Mouse (Mus musculus): Measurements from ENCODE around the gene Rps18. TPM values are rescaled to one million over a fixed set of nuclear protein-coding genes. Genes with fewer than 3 reads are reported as not detected.

Gene Rps18
- 1,006 and 1,081 TPM in 2 replicates for polyA plus RNA-seq (2012; rRNA removed)

DNA sequence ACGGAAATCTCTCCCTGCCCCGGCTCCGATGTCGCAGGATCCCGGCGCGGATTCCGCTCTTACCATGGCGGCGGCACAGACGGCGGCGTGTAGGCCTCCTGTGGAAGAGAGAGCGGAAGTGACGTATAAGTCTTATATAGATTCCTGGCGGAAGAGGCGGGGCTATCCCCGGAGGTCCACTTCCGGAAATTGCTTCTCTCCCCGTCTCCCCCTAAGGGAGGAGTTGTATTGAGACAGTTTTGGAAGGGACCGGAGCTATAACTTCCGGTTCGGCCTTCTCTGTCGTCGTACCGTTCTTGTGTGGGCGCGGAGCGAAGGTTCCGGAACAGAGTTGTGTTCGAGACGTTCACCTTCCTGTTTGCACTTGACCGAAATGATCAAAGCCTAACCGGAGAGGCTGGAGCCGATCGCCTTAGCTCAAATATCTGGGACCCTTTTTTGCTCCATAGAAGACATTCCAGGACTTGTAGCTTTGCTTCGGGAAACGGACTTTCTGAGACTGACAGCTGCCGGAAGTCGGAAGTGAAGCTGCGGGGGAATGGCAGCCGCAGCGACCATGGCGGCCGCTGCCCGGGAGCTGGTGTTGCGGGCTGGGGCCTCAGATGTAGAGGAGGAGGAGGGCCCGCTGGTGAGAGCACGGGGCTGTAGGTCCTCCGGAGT lies at the start of gene Rps18, which contains the start of gene Vps52:
TSS of gene Rps18 (minus strand) at position 447 of the 660 bp plus-strand sequence.
TSS of gene Vps52 (plus strand) at position 258 of the 660 bp plus-strand sequence.

DNA sequence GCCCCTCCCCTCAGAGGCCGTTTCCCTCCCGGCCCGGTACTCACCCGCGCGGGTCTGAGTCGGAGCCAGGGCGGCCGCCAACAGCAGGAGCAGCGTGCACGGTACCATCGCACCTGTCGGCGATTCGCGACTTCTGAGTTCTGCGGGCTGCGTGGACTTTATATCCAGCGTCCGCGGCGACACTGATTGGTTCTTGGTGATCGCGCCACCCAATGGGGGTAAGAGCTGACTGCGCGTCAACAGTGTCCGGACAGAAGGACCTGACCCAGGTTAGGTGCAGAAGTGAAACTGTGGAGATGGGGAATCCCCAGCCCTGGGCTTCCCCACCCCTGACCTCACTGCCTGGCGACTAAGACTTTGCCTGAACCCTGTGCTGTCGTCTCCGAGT lies 44.3 kb upstream of the Rps18 start, which contains the start of gene H2-K1:
TSS of gene H2-K1 (minus strand) at position 198 of the 388 bp plus-strand sequence.

GRCm38 (mm10) chr17:33951021-33951946 lies 4.5 kb downstream of the Rps18 start, which contains the start of gene B3galt4:
Gene B3galt4, minus strand, starts transcription at chr17:33951488.

GRCm38 (mm10) chr17:33940206-33940805 lies 15.5 kb downstream of the Rps18 start, which contains the start of the genes Pfdn6 and Wdr46:
Gene Pfdn6, minus strand, starts transcription at chr17:33940343.
Gene Wdr46, plus strand, starts transcription at chr17:33940660.

DNA sequence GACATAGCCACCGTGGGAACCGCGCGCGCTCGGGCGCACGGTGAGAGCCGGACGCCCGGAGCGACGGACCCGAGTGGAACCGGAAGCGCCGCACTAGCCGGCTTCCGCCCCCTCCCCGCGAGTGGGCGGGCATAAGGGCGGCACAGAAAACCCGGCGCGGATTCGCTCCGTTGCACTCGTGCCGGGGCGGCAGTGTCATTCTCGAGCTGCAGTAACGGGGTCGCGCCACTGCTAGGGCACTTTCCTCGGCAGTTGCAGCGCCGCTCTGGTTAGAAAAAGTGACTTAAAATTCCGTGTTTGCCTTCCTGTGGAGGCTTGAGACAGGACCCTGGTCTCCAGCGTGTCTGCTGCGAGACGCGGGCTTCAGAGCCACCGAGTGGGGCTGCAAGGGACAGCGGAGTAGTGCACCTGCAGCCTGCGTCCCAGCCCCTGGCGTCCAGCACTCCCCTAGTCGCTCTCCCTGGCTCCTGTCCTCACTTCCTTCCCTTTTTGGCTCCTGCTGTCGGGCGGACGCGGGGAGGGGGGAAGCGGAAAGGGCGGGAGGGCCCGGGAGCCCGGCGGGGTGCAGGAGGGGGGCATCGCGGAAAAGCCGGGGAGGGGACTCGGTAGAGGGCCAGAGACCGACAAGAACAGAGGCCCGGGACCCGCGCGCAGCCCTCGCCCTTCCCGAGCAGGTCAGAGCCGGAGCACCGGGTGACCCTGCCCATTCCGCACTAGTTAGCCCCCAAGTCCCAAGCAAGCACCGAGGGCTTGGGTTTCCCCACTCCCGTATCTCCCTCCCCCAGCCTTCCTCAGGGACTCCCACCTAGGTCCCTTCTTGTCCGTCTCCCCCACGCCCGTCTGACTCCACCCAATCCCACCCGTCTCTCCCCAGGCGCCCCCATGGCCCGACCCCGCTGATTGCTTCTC lies 26.2 kb downstream of the Rps18 start, which contains the start of gene Rgl2:
TSS of gene Rgl2 (plus strand) at position 173 of the 909 bp plus-strand sequence.

GRCm38 (mm10) chr17:33915671-33916250 lies 40.0 kb downstream of the Rps18 start, which contains the start of the genes Tapbp and Zbtb22:
Gene Tapbp, plus strand, starts transcription at chr17:33915899.
Gene Zbtb22, plus strand, starts transcription at chr17:33915904.

GRCm38 (mm10) chr17:33909077-33909868 lies 46.5 kb downstream of the Rps18 start, which contains the start of gene Daxx:
Gene Daxx, plus strand, starts transcription at chr17:33909414.

GRCm38 (mm10) chr17:33904835-33905234 lies 51.0 kb downstream of the Rps18 start, which contains the start of gene Platr17:
Gene Platr17, plus strand, starts transcription at chr17:33905135.

Other genes starting within 250 kb of the Rps18 start
- gene March2, start 237.3 kb downstream of the Rps18 start, polyA plus RNA-seq (2012; rRNA removed), result 54.7 and 54.9 TPM in 2 replicates
- gene Rab11b, start 195.5 kb downstream of the Rps18 start, polyA plus RNA-seq (2012; rRNA removed), result 492 and 498 TPM in 2 replicates
- 8.6 and 13.8 TPM in 2 replicates for gene Angptl4, start 174.2 kb downstream of the Rps18 start, polyA plus RNA-seq (2012; rRNA removed)
- gene Kank3, start 145.5 kb downstream of the Rps18 start, polyA plus RNA-seq (2012; rRNA removed), result 60.8 and 64.1 TPM in 2 replicates
- 1,052 and 1,113 TPM in 2 replicates for gene Rps28, start 131.4 kb downstream of the Rps18 start, polyA plus RNA-seq (2012; rRNA removed)
- gene Ndufa7, start 131.4 kb downstream of the Rps18 start, polyA plus RNA-seq (2012; rRNA removed), result 340 and 356 TPM in 2 replicates
- 41.3 and 46.5 TPM in 2 replicates for gene Cd320, start 112.9 kb downstream of the Rps18 start, polyA plus RNA-seq (2012; rRNA removed)
- not detected in 2 replicates for gene Gm7029, start 82.2 kb downstream of the Rps18 start, polyA plus RNA-seq (2012; rRNA removed)
- 32.6 and 40.9 TPM in 2 replicates for gene Kifc1, start 65.3 kb downstream of the Rps18 start, polyA plus RNA-seq (2012; rRNA removed)
- 0.25 and 0.29 TPM in 2 replicates for gene Platr17, start 50.9 kb downstream of the Rps18 start, polyA plus RNA-seq (2012; rRNA removed)
- 46.3 and 50.1 TPM in 2 replicates for gene Daxx, start 46.6 kb downstream of the Rps18 start, polyA plus RNA-seq (2012; rRNA removed)
- gene Tapbp, start 40.1 kb downstream of the Rps18 start, polyA plus RNA-seq (2012; rRNA removed), result 13.9 and 20.8 TPM in 2 replicates
- gene Zbtb22, start 40.1 kb downstream of the Rps18 start, polyA plus RNA-seq (2012; rRNA removed), result 34.5 and 40.6 TPM in 2 replicates
- gene Rgl2, start 26.5 kb downstream of the Rps18 start, polyA plus RNA-seq (2012; rRNA removed), result 230 and 252 TPM in 2 replicates
- 113 and 115 TPM in 2 replicates for gene Pfdn6, start 15.7 kb downstream of the Rps18 start, polyA plus RNA-seq (2012; rRNA removed)
- 27.4 and 27.8 TPM in 2 replicates for gene Wdr46, start 15.3 kb downstream of the Rps18 start, polyA plus RNA-seq (2012; rRNA removed)
- 9.3 and 9.5 TPM in 2 replicates for gene B3galt4, start 4.5 kb downstream of the Rps18 start, polyA plus RNA-seq (2012; rRNA removed)
- gene Vps52, start 189 bp downstream of the Rps18 start, polyA plus RNA-seq (2012; rRNA removed), result 63.4 and 64.7 TPM in 2 replicates
- 27.6 and 29.7 TPM in 2 replicates for gene H2-K1, start 44.3 kb upstream of the Rps18 start, polyA plus RNA-seq (2012; rRNA removed)
- gene Ring1, start 68.7 kb upstream of the Rps18 start, polyA plus RNA-seq (2012; rRNA removed), result 62.7 and 65.1 TPM in 2 replicates
- gene H2-Ke6, start 72.1 kb upstream of the Rps18 start, polyA plus RNA-seq (2012; rRNA removed), result 115 and 118 TPM in 2 replicates
- 113 and 136 TPM in 2 replicates for gene Slc39a7, start 75.7 kb upstream of the Rps18 start, polyA plus RNA-seq (2012; rRNA removed)
- 88.3 and 91.0 TPM in 2 replicates for gene Rxrb, start 75.8 kb upstream of the Rps18 start, polyA plus RNA-seq (2012; rRNA removed)
- 13.9 and 70.2 TPM in 2 replicates for gene Col11a2, start 83.4 kb upstream of the Rps18 start, polyA plus RNA-seq (2012; rRNA removed)
- 0.15 and 0.29 TPM in 2 replicates for gene H2-Oa, start 136.3 kb upstream of the Rps18 start, polyA plus RNA-seq (2012; rRNA removed)
- 10.2 and 10.5 TPM in 2 replicates for gene H2-DMa, start 163.5 kb upstream of the Rps18 start, polyA plus RNA-seq (2012; rRNA removed)
- gene Brd2, start 166.6 kb upstream of the Rps18 start, polyA plus RNA-seq (2012; rRNA removed), result 206 and 231 TPM in 2 replicates
- gene H2-DMb2, start 187.3 kb upstream of the Rps18 start, polyA plus RNA-seq (2012; rRNA removed), result 0.15 and 0.29 TPM in 2 replicates
- gene H2-DMb1, start 197.1 kb upstream of the Rps18 start, polyA plus RNA-seq (2012; rRNA removed), result 1.0 and 1.9 TPM in 2 replicates
- 2.8 and 4.5 TPM in 2 replicates for gene Tap1, start 231.6 kb upstream of the Rps18 start, polyA plus RNA-seq (2012; rRNA removed)
- 1.8 and 2.6 TPM in 2 replicates for gene Psmb9, start 231.8 kb upstream of the Rps18 start, polyA plus RNA-seq (2012; rRNA removed)
- gene Psmb8, start 241.7 kb upstream of the Rps18 start, polyA plus RNA-seq (2012; rRNA removed), result 5.1 and 6.8 TPM in 2 replicates
- 1.3 and 2.0 TPM in 2 replicates for gene Tap2, start 247.5 kb upstream of the Rps18 start, polyA plus RNA-seq (2012; rRNA removed)